Mouse (Mus musculus) midbrain, embryonic 13.5 days (tissue): Measurements from ENCODE around the gene Rora. TPM values are rescaled to one million over a fixed set of nuclear protein-coding genes. Genes with fewer than 3 reads are reported as not detected.

Experiments used
- ATAC-seq: fragments of 200-750 bp; cut with Nextera tagmentation; 2 replicates; pipeline ENCODE4 v1.8.0; 2017; ENCODE audit warnings: mild to moderate bottlenecking, moderate TSS enrichment, moderate library complexity
- H3K27ac ChIP-seq: fragments of 300-500 bp; sonication (generic); 2 replicates; pipeline ENCODE4 v1.5.1; 2015; ENCODE audit warnings: inconsistent platforms, mild to moderate bottlenecking, moderate library complexity
- H3K27me3 ChIP-seq: fragments of 300-500 bp; sonication (generic); 2 replicates; pipeline ENCODE4 v1.6.1; 2015; ENCODE audit warnings: mild to moderate bottlenecking, inconsistent platforms
- H3K36me3 ChIP-seq: fragments of 300-500 bp; sonication (generic); 2 replicates; pipeline ENCODE4 v1.6.1; 2015; ENCODE audit warnings: mild to moderate bottlenecking, inconsistent platforms
- H3K4me1 ChIP-seq: fragments of 300-500 bp; sonication (generic); replicated peaks from 2 replicates; pipeline ENCODE4 v1.6.1; 2015; ENCODE audit warnings: inconsistent platforms
- H3K4me2 ChIP-seq: fragments of 300-500 bp; sonication (generic); replicated peaks from 2 replicates; pipeline ENCODE4 v1.6.1; 2015; ENCODE audit warnings: moderate library complexity, mild to moderate bottlenecking, inconsistent platforms
- H3K4me3 ChIP-seq: fragments of 300-500 bp; sonication (generic); replicated peaks from 2 replicates; pipeline ENCODE4 v1.5.1; 2015; ENCODE audit warnings: mild to moderate bottlenecking, inconsistent platforms
- H3K9ac ChIP-seq: fragments of 300-500 bp; sonication (generic); replicated peaks from 2 replicates; pipeline ENCODE4 v1.6.1; 2015; ENCODE audit warnings: mild to moderate bottlenecking, inconsistent platforms
- H3K9me3 ChIP-seq: fragments of 300-500 bp; sonication (generic); 2 replicates; pipeline ENCODE4 v1.6.1; 2016; ENCODE audit warnings: mild to moderate bottlenecking, inconsistent platforms
- WGBS: fragments of 180-500 bp; shearing (Covaris S2); methylation state at CpG from one replicate; pipeline ENCODE4 v1.1.7; 2015; 5-methylcytosine and 5-hydroxymethylcytosine counted together
- polyA plus RNA-seq: library from polyadenylated mRNA; unstranded; fragments of >200 nt; fragmentation: Nextera tagmentation; extraction: Ambion mirVana; gene quantifications from 2 replicates; pipeline ENCODE4 v1.2.1, GENCODE M21; 2015

The Rora gene
- polyA plus RNA-seq, 1 experiment from 2014 or later = 21.0 TPM

- Histone ChIP-seq H3K27me3 (no peaks in the 10 kb centered on the region), H3K4me1 (peaks cover 10% of the 10 kb centered on the region), H3K36me3 (no peaks in the 10 kb centered on the region), H3K27ac (peak overlapping the region; percentile 90), H3K9ac (peak overlapping the region; percentile 80), H3K9me3 (no peaks in the 10 kb centered on the region), H3K4me2 (peak overlapping the region; percentile 63), H3K4me3 (peak overlapping the region; percentile 61)
- 72% methylated on average over 2 of the region's 2 CpGs for WGBS
- peak; percentile 74 for ATAC-seq
These were observed 743.8 kb downstream of the Rora start for GRCm38 (mm10) chr9:69397432-69397759.

DNA sequence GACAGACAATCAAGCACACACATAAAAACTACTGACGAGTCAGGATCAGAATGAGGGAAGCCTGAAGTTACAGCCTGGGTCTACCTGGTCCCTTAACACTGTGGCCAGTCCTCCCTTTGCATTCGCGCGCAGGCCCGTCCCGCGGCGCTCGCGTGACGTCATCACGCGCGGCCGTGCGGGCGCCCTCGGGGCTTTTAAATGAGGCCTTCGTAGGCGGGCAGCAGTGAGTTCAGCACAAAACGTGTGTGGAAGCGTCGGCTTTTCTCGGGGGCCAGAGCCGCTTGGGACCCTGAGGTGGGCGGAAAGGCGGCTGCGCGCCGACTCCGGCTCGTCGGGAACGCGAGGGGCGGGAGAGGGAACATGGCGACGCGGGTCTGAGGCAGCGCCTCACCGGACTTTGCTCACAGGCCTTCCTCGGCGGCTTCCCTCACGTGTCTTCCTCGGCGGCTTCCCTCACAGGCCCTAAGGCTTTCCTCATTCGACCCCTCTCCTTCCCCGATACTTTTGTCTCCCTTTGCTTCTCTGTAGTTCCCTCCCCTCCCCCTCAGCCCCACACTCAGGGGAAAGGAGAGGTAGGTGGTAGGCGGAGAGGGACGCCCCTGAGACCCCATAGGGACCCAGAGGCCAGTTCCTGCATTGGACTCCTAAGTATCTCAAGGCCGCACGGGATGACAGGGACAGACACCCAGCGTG is 744.3 kb downstream of the Rora start, which contains the start of gene Ice2:
TSS of gene Ice2 (plus strand) at position 147 of the 693 bp plus-strand sequence.
- Histone ChIP-seq H3K9ac (peak within 1 kb of the TSS; percentile 80), H3K4me3 (peak within 1 kb of the TSS; percentile 61), H3K27ac (peak within 1 kb of the TSS; percentile 90), H3K9me3 (no peaks in the 10 kb centered on the region), H3K4me1 (peaks cover 10% of the 10 kb centered on the region), H3K27me3 (no peaks in the 10 kb centered on the region), H3K4me2 (peak within 1 kb of the TSS; percentile 63), H3K36me3 (no peaks in the 10 kb centered on the region)
- ATAC-seq = peak; percentile 93
- WGBS = under 1% methylated on average over 52 of the region's 53 CpGs

DNA sequence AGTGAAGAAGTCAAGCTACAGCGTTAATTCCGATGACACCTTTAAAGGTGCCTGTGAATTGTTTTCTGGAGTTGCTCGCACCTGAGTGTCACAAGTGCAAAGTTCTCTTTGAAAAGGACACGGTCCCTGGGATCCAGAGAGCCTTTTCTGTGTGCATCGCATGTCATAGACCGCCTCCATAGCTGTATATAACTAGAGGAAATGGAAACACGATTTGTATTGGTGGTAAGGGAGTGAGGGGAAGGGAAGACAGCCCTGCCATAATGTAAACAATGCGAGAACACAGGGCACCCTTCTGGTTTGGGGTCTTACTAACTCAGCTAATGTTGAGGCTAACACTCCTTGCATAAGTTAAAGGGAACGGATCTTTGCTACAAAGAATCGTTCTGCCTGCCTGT is 744.9 kb downstream of the Rora start:
- peaks cover 10% of the 10 kb centered on the region for H3K4me1 ChIP-seq
- no peaks in the 10 kb centered on the region for H3K36me3 ChIP-seq
- H3K27ac ChIP-seq = peak overlapping the region; percentile 90; the same call in 1 of the 2 replicates
- peak overlapping the region; percentile 61 for H3K4me3 ChIP-seq
- H3K27me3 ChIP-seq = no peaks in the 10 kb centered on the region
- no peaks in the 10 kb centered on the region for H3K9me3 ChIP-seq
- peak overlapping the region; percentile 63 for H3K4me2 ChIP-seq
- WGBS = 23% methylated on average over 10 of the region's 10 CpGs
- ATAC-seq = peak; percentile 47; the same call in 1 of the 2 replicates
- peak overlapping the region; percentile 80 for H3K9ac ChIP-seq

- Histone ChIP-seq H3K27ac (no peak overlapping the region), H3K4me2 (no peak overlapping the region), H3K27me3 (no peaks in the 10 kb centered on the region), H3K9me3 (no peaks in the 10 kb centered on the region), H3K36me3 (no peaks in the 10 kb centered on the region), H3K4me3 (no peak overlapping the region), H3K9ac (no peak overlapping the region), H3K4me1 (no peaks in the 10 kb centered on the region)
- WGBS = 65% methylated on average over 6 of the region's 6 CpGs
- ATAC-seq = no peak
These were observed 751.1 kb downstream of the Rora start for GRCm38 (mm10) chr9:69404671-69405070.

GRCm38 (mm10) chr9:69419476-69419875 is 765.9 kb downstream of the Rora start:
- H3K4me3 ChIP-seq = no peak overlapping the region
- H3K36me3 ChIP-seq = peaks cover 46% of the 10 kb centered on the region
- no peak overlapping the region for H3K4me2 ChIP-seq
- H3K27me3 ChIP-seq = no peaks in the 10 kb centered on the region
- no peaks in the 10 kb centered on the region for H3K4me1 ChIP-seq
- no peak overlapping the region for H3K9ac ChIP-seq
- H3K9me3 ChIP-seq = no peaks in the 10 kb centered on the region
- H3K27ac ChIP-seq = no peak overlapping the region
- no peak for ATAC-seq
- 84% methylated on average over 1 of the region's 1 CpGs for WGBS

DNA sequence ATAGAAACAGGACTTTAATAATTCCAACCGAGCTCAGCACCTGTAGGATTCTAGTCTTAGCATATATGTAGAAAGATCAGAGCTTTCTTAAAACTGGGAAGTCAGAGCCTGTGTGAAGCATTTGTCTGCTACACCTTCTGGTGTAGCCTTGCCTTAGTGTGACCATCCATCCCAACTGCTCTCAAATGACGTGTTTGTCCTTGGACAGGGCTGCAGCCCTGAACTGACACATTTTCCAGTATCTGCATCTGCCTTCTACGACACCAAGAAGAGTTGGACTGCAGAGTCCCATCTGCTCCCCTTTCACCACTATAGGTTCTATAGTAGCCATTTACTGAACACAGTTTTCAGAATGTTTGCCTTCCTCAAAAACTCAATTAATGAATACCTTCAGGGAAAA is 776.9 kb downstream of the Rora start:
- peaks cover 33% of the 10 kb centered on the region for H3K36me3 ChIP-seq
- H3K4me2 ChIP-seq = no peak overlapping the region
- 85% methylated on average over 3 of the region's 3 CpGs for WGBS
- no peak overlapping the region for H3K27ac ChIP-seq
- ATAC-seq = no peak
- H3K27me3 ChIP-seq = no peaks in the 10 kb centered on the region
- H3K9ac ChIP-seq = no peak overlapping the region
- no peak overlapping the region for H3K4me3 ChIP-seq
- H3K4me1 ChIP-seq = peaks cover 16% of the 10 kb centered on the region
- no peaks in the 10 kb centered on the region for H3K9me3 ChIP-seq

- Histone ChIP-seq H3K4me1 (peaks cover 16% of the 10 kb centered on the region), H3K36me3 (peaks cover 22% of the 10 kb centered on the region), H3K4me3 (no peak overlapping the region), H3K9ac (no peak overlapping the region), H3K27ac (0 out of 2 replicates have a peak overlapping the region, but pooled peaks have one; percentile 41), H3K27me3 (no peaks in the 10 kb centered on the region), H3K4me2 (no peak overlapping the region), H3K9me3 (no peaks in the 10 kb centered on the region)
- ATAC-seq = no peak
- WGBS = 20% methylated on average over 6 of the region's 6 CpGs
These were observed 778.4 kb downstream of the Rora start for GRCm38 (mm10) chr9:69431863-69432555.

DNA sequence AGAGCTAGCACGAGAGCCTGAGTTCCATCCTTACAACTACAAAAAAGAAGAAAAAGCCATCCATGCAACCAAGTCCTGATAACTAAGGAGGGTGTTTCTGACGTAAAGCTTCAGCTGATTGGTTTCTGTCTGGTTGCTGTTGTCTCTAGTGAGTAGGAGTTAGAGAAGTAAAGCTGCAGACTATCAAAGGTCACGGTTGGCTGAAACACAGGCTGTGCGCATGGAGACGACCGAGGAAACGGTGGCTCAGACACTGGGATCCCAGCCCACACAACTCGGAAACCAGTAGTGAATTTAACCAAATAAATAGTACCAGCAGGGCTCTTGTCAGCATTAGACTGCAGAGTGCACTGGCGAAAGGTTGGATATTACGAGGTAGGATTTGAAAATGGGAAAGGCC is 781.6 kb downstream of the Rora start:
- Histone ChIP-seq H3K27ac (no peak overlapping the region), H3K9ac (no peak overlapping the region), H3K4me2 (no peak overlapping the region), H3K36me3 (peaks cover 10% of the 10 kb centered on the region; the same call in 1 of the 2 replicates), H3K4me1 (peaks cover 22% of the 10 kb centered on the region), H3K27me3 (no peaks in the 10 kb centered on the region), H3K9me3 (no peaks in the 10 kb centered on the region), H3K4me3 (no peak overlapping the region)
- WGBS = 71% methylated on average over 10 of the region's 10 CpGs
- no peak for ATAC-seq

GRCm38 (mm10) chr9:69435662-69436061 is 782.1 kb downstream of the Rora start:
- no peak overlapping the region for H3K4me2 ChIP-seq

More at GRCm38 (mm10) chr9:69435662-69436061, 782.1 kb downstream of the Rora start:
- H3K9ac ChIP-seq = no peak overlapping the region
- ATAC-seq = no peak
- no peaks in the 10 kb centered on the region for H3K9me3 ChIP-seq
- H3K27ac ChIP-seq = no peak overlapping the region
- H3K27me3 ChIP-seq = no peaks in the 10 kb centered on the region
- no peak overlapping the region for H3K4me3 ChIP-seq
- peaks cover 27% of the 10 kb centered on the region for H3K4me1 ChIP-seq
- peaks cover 6% of the 10 kb centered on the region; the same call in 1 of the 2 replicates for H3K36me3 ChIP-seq
